Mouse (Mus musculus) hematopoietic stem cell, adult 5-6 weeks (primary cell): ENCODE results near the gene Ddx58. TPM values are rescaled to one million over a fixed set of nuclear protein-coding genes. Genes with fewer than 3 reads are reported as not detected.

Source experiments
- ATAC-seq, 2 experiments: fragments of 125-278 bp in 1 of 2; replicated peaks in 1 of 2; 2 replicates each; pipeline ENCODE4 v1.8.0; 2016 to 2017; ENCODE audit warnings: inconsistent platforms in 2 of 2, mild to moderate bottlenecking in 2 of 2, moderate number of reproducible peaks in 2 of 2, low read depth in 1 of 2, moderate TSS enrichment in 1 of 2; ENCODE audit not compliant: low FRiP score in 2 of 2, poor library complexity in 2 of 2, severe bottlenecking in 2 of 2, insufficient read depth in 1 of 2, low TSS enrichment in 1 of 2
- total RNA-seq: library from RNA; stranded (forward); fragments of 172-1452, 232-1000 nt; gene quantifications from 2 replicates; pipeline ENCODE4 v1.2.3, GENCODE M21; 2017

Ddx58 gene
- total RNA-seq, 1 experiment from 2014 or later, result 65.7 TPM

- no peak for ATAC-seq
Observed at GRCm38 (mm10) chr4:40204374-40204773, 35.3 kb downstream of the Ddx58 start.

- no peak for ATAC-seq
Observed at GRCm38 (mm10) chr4:40202205-40202604, 37.4 kb downstream of the Ddx58 start.

GRCm38 (mm10) chr4:40195336-40195735 lies 44.3 kb downstream of the Ddx58 start:
- no peak for ATAC-seq

- no peak for ATAC-seq
Observed at GRCm38 (mm10) chr4:40193461-40193860, 46.2 kb downstream of the Ddx58 start.

GRCm38 (mm10) chr4:40192246-40192645 lies 47.4 kb downstream of the Ddx58 start:
- ATAC-seq, result no peak

GRCm38 (mm10) chr4:40187956-40188355 lies 51.7 kb downstream of the Ddx58 start:
- no peak for ATAC-seq

- no peak for ATAC-seq
Observed at GRCm38 (mm10) chr4:40184470-40184869, 55.2 kb downstream of the Ddx58 start.

GRCm38 (mm10) chr4:40183781-40184180 lies 55.8 kb downstream of the Ddx58 start:
- ATAC-seq, result no peak

- ATAC-seq, result peak; percentile 88 to 90
Observed at GRCm38 (mm10) chr4:40182651-40183320, 56.8 kb downstream of the Ddx58 start.

GRCm38 (mm10) chr4:40181681-40182080 lies 57.9 kb downstream of the Ddx58 start:
- no peak for ATAC-seq

GRCm38 (mm10) chr4:40180046-40180445 lies 59.6 kb downstream of the Ddx58 start:
- no peak for ATAC-seq

- no peak for ATAC-seq
Observed at GRCm38 (mm10) chr4:40178584-40178983, 61.0 kb downstream of the Ddx58 start.

GRCm38 (mm10) chr4:40174321-40174720 lies 65.3 kb downstream of the Ddx58 start:
- ATAC-seq, result no peak

- no peak for ATAC-seq
Observed at GRCm38 (mm10) chr4:40172336-40172735, 67.3 kb downstream of the Ddx58 start.

GRCm38 (mm10) chr4:40171477-40171876 lies 68.2 kb downstream of the Ddx58 start:
- no peak for ATAC-seq

GRCm38 (mm10) chr4:40163646-40164045 lies 76.0 kb downstream of the Ddx58 start:
- ATAC-seq, result no peak

GRCm38 (mm10) chr4:40160591-40161434 lies 78.8 kb downstream of the Ddx58 start:
- ATAC-seq, result no peak

- ATAC-seq, result no peak
Observed at GRCm38 (mm10) chr4:40158224-40158540, 81.4 kb downstream of the Ddx58 start.
